9 mouse cellular contexts compared by ENCODE assay signal in genomic region chr15:81697847-81698246, GRCm38 (mm10). TPM values are rescaled to one million over a fixed set of nuclear protein-coding genes. Genes with fewer than 3 reads are reported as not detected.
DNase-seq lines count a peak whose midpoint lies in the region; TF ChIP-seq lines count a peak whose summit lies in the region.
"Had no signal": no experiment of that assay in that cellular context is flagged by ENCODE, and none has a peak within 500 bp of the region (broad histone marks: within the 10 kb centered on the region; RNA-seq: fewer than 3 reads in every experiment).

No protein-coding gene starts in this region.

- intact Hi-C loops in gastrocnemius, adult 2 months (cut with DNase I), result no loop called here

- H3K4me3 ChIP-seq in gastrocnemius, adult 2 months, result no peak overlapping the region
- H3K4me3 ChIP-seq: neural tube, embryonic 13.5 days had no signal

- DNase-seq in gastrocnemius, adult 2 months, result no peak
- DNase-seq in gastrocnemius, postnatal 10 days, result no peak
- DNase-seq in 3T3-L1 (ENCODE audit: low read depth, low spot score) (peak; percentile 62), MN1 (ENCODE audit: low spot score) (peak; percentile 66)
- DNase-seq in embryo, embryonic 11.5 days (ENCODE audit: low read depth, low spot score), result peak; percentile 19
- peak; percentile 51 for DNase-seq in mesoderm, embryonic 11.5 days (ENCODE audit: low read depth, low spot score)
- DNase-seq in left cerebral cortex, adult 8-10 months (ENCODE audit: low spot score in 2 of 2), result no peak
- DNase-seq in gastrocnemius, adult 8-10 months (ENCODE audit: low spot score in 2 of 2), result no peak

- no peak overlapping the region for H3K27ac ChIP-seq in gastrocnemius, adult 2 months
- H3K27ac ChIP-seq: neural tube, embryonic 13.5 days had no signal

- peak; percentile 79 for TF ChIP-seq CTCF in gastrocnemius, adult 2 months (IDR thresholded peaks at IDR 0.05)

RNA-seq across cellular contexts. Expression of gene Chadl, which starts 0.8 kb away (rescaled TPM):
- total RNA-seq in gastrocnemius, adult 2 months (2021), result 1 to 10 TPM; 1.3 to 1.4 TPM
- 1 to 10 TPM; 2.4 to 3.4 TPM for total RNA-seq in gastrocnemius, postnatal 10 days (2021)
- total RNA-seq in left cerebral cortex, adult 8-10 months (2022), result 10 to 100 TPM in 3 of 4 experiments, 1 to 10 TPM in 1; 9.7 to 14.7 (median 13.1) TPM
- total RNA-seq in gastrocnemius, adult 8-10 months (2022), result 1 to 10 TPM in 3 of 4 experiments, under 1 TPM in 1; 0.73 to 1.3 (median 1.1) TPM

RNA-seq across cellular contexts. Expression of gene L3mbtl2, which starts 34.2 kb away (rescaled TPM):
- total RNA-seq in gastrocnemius, adult 2 months (2021), result 1 to 10 TPM; 7.3 to 9.0 TPM
- 1 to 10 TPM; 7.5 to 9.3 TPM for total RNA-seq in gastrocnemius, postnatal 10 days (2021)
- 10 to 100 TPM; 39.8 to 45.8 (median 43.9) TPM for total RNA-seq in left cerebral cortex, adult 8-10 months (2022)
- 1 to 10 TPM; 8.6 to 9.6 (median 9.3) TPM for total RNA-seq in gastrocnemius, adult 8-10 months (2022)

RNA-seq across cellular contexts. Expression of gene Zc3h7b, which starts 47.0 kb away (rescaled TPM):
- 10 to 100 TPM; 30.2 to 34.3 TPM for total RNA-seq in gastrocnemius, adult 2 months (2021)
- 10 to 100 TPM; 39.8 to 43.1 TPM for total RNA-seq in gastrocnemius, postnatal 10 days (2021)
- 100 to 1,000 TPM; 147 to 167 (median 158) TPM for total RNA-seq in left cerebral cortex, adult 8-10 months (2022)
- total RNA-seq in gastrocnemius, adult 8-10 months (2022), result 10 to 100 TPM; 29.2 to 37.7 (median 33.5) TPM

RNA-seq across cellular contexts. Expression of gene Rangap1, which starts 47.5 kb away (rescaled TPM):
- 10 to 100 TPM; 23.7 to 24.1 TPM for total RNA-seq in gastrocnemius, adult 2 months (2021)
- total RNA-seq in gastrocnemius, postnatal 10 days (2021), result 10 to 100 TPM; 28.6 to 31.3 TPM
- total RNA-seq in left cerebral cortex, adult 8-10 months (2022), result 100 to 1,000 TPM; 200 to 222 (median 212) TPM
- 10 to 100 TPM; 23.5 to 24.3 (median 23.6) TPM for total RNA-seq in gastrocnemius, adult 8-10 months (2022)

Comparison
In these comparisons a context has a peak if more than half of its experiments do, and no peak if none do; other contexts are left out.
1. DNase-seq: peak in 3T3-L1 (single experiment), MN1 (single experiment), embryo, embryonic 11.5 days (single experiment) and mesoderm, embryonic 11.5 days (single experiment); none in gastrocnemius, adult 2 months (single experiment), gastrocnemius, postnatal 10 days (single experiment), left cerebral cortex, adult 8-10 months (0 of 2) and gastrocnemius, adult 8-10 months (0 of 2).